Mouse (Mus musculus) neutrophil, adult 5-6 weeks (primary cell): ENCODE data around the gene Slc26a1. TPM values are rescaled to one million over a fixed set of nuclear protein-coding genes. Genes with fewer than 3 reads are reported as not detected.

Experiments
- ATAC-seq: fragments of 151-379, 151-347 bp; 2 replicates; pipeline ENCODE4 v1.8.0; 2017; ENCODE audit warnings: mild to moderate bottlenecking, moderate TSS enrichment; ENCODE audit not compliant: insufficient number of reproducible peaks, poor library complexity, low FRiP score, severe bottlenecking; ENCODE audit errors: extremely low read depth
- total RNA-seq: library from RNA; stranded (forward); fragments of 200-1000 nt; gene quantifications from 2 replicates; pipeline ENCODE4 v1.2.3, GENCODE M21; 2017

The Slc26a1 gene
- 0.12 TPM in 1 of 2 replicates, not detected in the other for total RNA-seq

GRCm38 (mm10) chr5:108675251-108675816 is at the start of gene Slc26a1:
TSS of gene Slc26a1 (minus strand) at chr5:108675569.
- ATAC-seq, result no peak

GRCm38 (mm10) chr5:108724006-108724405 is 48.6 kb upstream of the Slc26a1 start:
- no peak for ATAC-seq

- no peak for ATAC-seq
These were observed 44.4 kb upstream of the Slc26a1 start for GRCm38 (mm10) chr5:108719761-108720160.

- ATAC-seq, result no peak
These were observed 42.7 kb upstream of the Slc26a1 start for GRCm38 (mm10) chr5:108718051-108718450.

GRCm38 (mm10) chr5:108715974-108716373 is 40.6 kb upstream of the Slc26a1 start:
- no peak for ATAC-seq

GRCm38 (mm10) chr5:108714149-108714548 is 38.8 kb upstream of the Slc26a1 start:
- no peak for ATAC-seq

- ATAC-seq, result no peak
These were observed 38.3 kb upstream of the Slc26a1 start for GRCm38 (mm10) chr5:108713691-108714090.

GRCm38 (mm10) chr5:108713096-108713495 is 37.7 kb upstream of the Slc26a1 start:
- ATAC-seq, result no peak

GRCm38 (mm10) chr5:108711968-108712367 is 36.6 kb upstream of the Slc26a1 start:
- no peak for ATAC-seq

- ATAC-seq, result no peak
These were observed 33.8 kb upstream of the Slc26a1 start for GRCm38 (mm10) chr5:108708981-108709731.

GRCm38 (mm10) chr5:108708419-108708818 is 33.0 kb upstream of the Slc26a1 start:
- ATAC-seq, result no peak

GRCm38 (mm10) chr5:108707758-108708157 is 32.4 kb upstream of the Slc26a1 start:
- no peak for ATAC-seq

- no peak for ATAC-seq
These were observed 28.6 kb upstream of the Slc26a1 start for GRCm38 (mm10) chr5:108703754-108704626.

- ATAC-seq, result no peak
These were observed 26.1 kb upstream of the Slc26a1 start for GRCm38 (mm10) chr5:108701341-108702021.

GRCm38 (mm10) chr5:108700346-108700745 is 25.0 kb upstream of the Slc26a1 start:
- ATAC-seq, result no peak

- ATAC-seq, result no peak
These were observed 22.0 kb upstream of the Slc26a1 start for GRCm38 (mm10) chr5:108697341-108697753.

- no peak for ATAC-seq
These were observed 21.2 kb upstream of the Slc26a1 start for GRCm38 (mm10) chr5:108696542-108696941.

GRCm38 (mm10) chr5:108695861-108696260 is 20.5 kb upstream of the Slc26a1 start:
- ATAC-seq, result no peak
